Mouse (Mus musculus): ENCODE data around the gene Tspan9. TPM values are rescaled to one million over a fixed set of nuclear protein-coding genes. Genes with fewer than 3 reads are reported as not detected.

Tspan9 gene
- total RNA-seq, 2 experiments from 2014 or later, result 45.6 to 71.6 TPM

DNA sequence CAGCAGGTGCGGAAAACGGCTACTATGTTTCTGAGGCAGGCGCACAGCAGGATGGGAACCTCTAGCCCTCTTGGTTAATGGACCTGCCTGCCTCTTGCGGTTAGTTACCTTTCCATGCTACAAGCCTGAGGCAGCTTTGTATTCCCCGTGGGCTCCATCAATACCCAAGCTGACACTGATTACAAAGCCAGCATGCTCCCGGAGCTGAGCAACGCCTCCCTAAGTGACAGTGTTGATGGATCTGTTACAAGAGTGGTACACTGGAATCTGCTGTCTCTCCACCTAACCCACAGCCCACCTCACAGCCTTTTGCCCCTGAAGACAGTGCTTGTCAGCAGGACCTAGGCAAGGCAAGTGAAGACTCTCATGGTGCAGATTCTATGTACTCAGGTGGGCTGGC is 85.2 kb downstream of the Tspan9 start:
- DNase-seq, result no peak
- intact Hi-C loops (cut with DNase I; ENCODE audit: low total_unique reads), result no loop called here

- intact Hi-C loops (cut with DNase I; ENCODE audit: low total_unique reads), result no loop called here
Measured at GRCm38 (mm10) chr6:128053000-128053732, 90.2 kb downstream of the Tspan9 start.

DNA sequence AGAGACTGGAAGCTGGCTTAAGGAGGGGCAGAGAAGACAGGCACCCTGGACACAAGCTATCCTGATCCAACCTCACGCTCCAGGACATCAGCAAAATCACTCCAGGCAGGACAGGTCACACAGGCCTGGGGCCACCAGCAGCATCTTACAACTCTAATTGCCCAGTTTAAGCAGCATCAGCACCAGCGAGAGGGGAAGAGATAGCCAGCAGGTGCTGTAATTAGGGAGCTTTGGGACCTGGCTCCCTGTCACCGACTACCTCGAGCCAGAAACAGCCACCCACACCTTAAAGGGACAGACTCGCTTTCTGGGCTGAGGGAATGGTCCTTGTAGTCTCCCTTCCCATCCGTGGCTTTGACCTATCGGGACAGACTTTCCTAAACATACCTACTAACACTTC is 95.7 kb downstream of the Tspan9 start:
- DNase-seq, result no peak
- intact Hi-C loops (cut with DNase I; ENCODE audit: low total_unique reads), result no loop called here

More at GRCm38 (mm10) chr6:128053000-128053732, 90.2 kb downstream of the Tspan9 start:
- no peak for DNase-seq

- intact Hi-C loops (cut with DNase I; ENCODE audit: low total_unique reads), result no loop called here
- DNase-seq, result no peak
Measured at GRCm38 (mm10) chr6:128047239-128047638, 96.2 kb downstream of the Tspan9 start.

DNA sequence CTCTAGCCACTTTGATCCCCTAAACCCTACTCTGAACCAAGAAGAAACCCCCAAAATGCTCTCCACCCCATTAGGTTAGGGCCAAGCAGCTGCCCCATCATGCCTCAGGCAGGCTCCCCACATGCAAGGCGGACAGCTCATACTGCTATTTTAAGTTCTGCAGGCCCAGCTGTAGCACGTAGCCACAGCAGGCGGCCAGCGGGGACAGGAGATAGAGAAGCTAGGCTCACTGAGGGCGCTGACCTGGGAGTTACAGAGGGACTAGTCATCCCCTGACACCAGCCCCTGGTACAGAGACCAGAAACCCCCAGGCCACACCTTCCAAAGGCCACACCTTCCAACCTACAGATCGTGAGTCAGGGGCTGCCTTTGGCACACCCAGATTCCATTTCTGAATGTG is 96.6 kb downstream of the Tspan9 start:
- intact Hi-C loops (cut with DNase I; ENCODE audit: low total_unique reads), result no loop called here
- peak; percentile 31 for DNase-seq

GRCm38 (mm10) chr6:128044691-128045090 is 98.7 kb downstream of the Tspan9 start:
- intact Hi-C loops (cut with DNase I; ENCODE audit: low total_unique reads), result no loop called here

GRCm38 (mm10) chr6:128043486-128043885 is 99.9 kb downstream of the Tspan9 start:
- intact Hi-C loops (cut with DNase I; ENCODE audit: low total_unique reads), result no loop called here
- no peak for DNase-seq

More at GRCm38 (mm10) chr6:128044691-128045090, 98.7 kb downstream of the Tspan9 start:
- no peak for DNase-seq

- intact Hi-C loops (cut with DNase I; ENCODE audit: low total_unique reads), result no loop called here
- no peak for DNase-seq
Measured at GRCm38 (mm10) chr6:128041836-128042235, 101.6 kb downstream of the Tspan9 start.

GRCm38 (mm10) chr6:128039077-128039766 is 104.2 kb downstream of the Tspan9 start:
- no peak for DNase-seq
- intact Hi-C loops (cut with DNase I; ENCODE audit: low total_unique reads), result loop anchor here (10.0 kb wide), 1 partner anchor 106 kb away; the partner anchor contains the start of gene Tspan9

- intact Hi-C loops (cut with DNase I; ENCODE audit: low total_unique reads), result loop anchor here (10.0 kb wide), 1 partner anchor 106 kb away; the partner anchor contains the start of gene Tspan9
- no peak for DNase-seq
Measured at GRCm38 (mm10) chr6:128038568-128038967, 104.8 kb downstream of the Tspan9 start.

- no peak for DNase-seq
- intact Hi-C loops (cut with DNase I; ENCODE audit: low total_unique reads), result loop anchor here (10.0 kb wide), 1 partner anchor 108 kb away; the partner anchor contains the start of gene Tspan9
Measured at GRCm38 (mm10) chr6:128036597-128036996, 106.8 kb downstream of the Tspan9 start.

- DNase-seq, result no peak
- intact Hi-C loops (cut with DNase I; ENCODE audit: low total_unique reads), result loop anchor here (10.0 kb wide), 1 partner anchor 109 kb away; the partner anchor contains the start of gene Tspan9
Measured at GRCm38 (mm10) chr6:128035930-128036309, 107.5 kb downstream of the Tspan9 start.

GRCm38 (mm10) chr6:128035250-128035929 is 108.0 kb downstream of the Tspan9 start:
- no peak for DNase-seq
- intact Hi-C loops (cut with DNase I; ENCODE audit: low total_unique reads), result loop anchor here (10.0 kb wide), 1 partner anchor 109 kb away; the partner anchor contains the start of gene Tspan9

DNA sequence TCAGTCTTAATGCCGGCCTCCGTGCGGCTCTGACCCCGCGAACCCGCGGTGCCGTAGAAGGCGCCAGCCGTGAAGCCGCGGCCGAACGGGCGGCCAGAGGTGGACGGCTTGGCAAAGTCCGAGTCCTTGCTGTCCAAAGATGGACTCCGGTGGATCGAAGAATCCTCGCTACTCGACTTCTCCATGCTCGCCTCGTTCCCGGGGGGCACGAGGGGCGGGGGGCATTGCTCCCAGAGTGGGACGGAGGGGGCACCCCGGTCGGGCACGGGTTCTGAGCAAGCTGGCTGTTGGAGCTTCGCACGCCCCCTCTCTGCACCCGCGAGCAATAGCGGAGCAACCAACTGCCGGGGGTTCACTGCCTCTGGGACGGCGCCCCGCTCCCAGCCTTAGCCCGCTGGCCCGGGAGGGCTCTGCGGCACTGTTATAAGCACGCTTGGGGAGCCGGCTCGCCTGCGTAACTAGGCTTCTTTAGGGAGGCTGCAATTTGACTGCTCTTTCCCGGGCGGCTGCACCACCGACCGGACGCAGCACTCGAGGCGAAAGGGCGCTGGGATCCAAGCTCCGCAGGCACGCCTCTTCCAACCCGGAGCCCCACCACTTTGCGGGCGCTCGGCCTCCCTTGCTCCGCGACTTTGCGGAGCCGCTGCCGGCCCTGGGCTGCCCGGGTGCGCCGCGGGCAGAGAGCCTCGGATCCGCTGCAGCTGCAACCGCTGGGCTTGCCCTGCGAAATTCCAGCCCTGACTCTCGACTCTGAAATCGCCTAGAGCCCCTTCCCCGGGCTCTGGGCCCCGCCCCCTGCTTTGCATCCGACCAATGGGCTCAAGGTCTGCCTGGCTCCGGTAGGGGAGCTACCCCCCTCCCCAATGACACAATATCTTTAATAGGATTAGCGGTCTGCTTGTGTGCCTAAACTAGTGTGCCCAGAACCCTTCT is 108.8 kb downstream of the Tspan9 start:
- intact Hi-C loops (cut with DNase I; ENCODE audit: low total_unique reads), result loop anchor here (5.0 to 10.0 kb wide), 2 partner anchors 58 to 110 kb away; partner anchors contain the start of gene Tspan9
- DNase-seq, result peak; percentile 58

GRCm38 (mm10) chr6:128033868-128034250 is 109.5 kb downstream of the Tspan9 start:
- DNase-seq, result no peak
- intact Hi-C loops (cut with DNase I; ENCODE audit: low total_unique reads), result loop anchor here (5.0 to 10.0 kb wide), 2 partner anchors 58 to 111 kb away; partner anchors contain the start of gene Tspan9

DNA sequence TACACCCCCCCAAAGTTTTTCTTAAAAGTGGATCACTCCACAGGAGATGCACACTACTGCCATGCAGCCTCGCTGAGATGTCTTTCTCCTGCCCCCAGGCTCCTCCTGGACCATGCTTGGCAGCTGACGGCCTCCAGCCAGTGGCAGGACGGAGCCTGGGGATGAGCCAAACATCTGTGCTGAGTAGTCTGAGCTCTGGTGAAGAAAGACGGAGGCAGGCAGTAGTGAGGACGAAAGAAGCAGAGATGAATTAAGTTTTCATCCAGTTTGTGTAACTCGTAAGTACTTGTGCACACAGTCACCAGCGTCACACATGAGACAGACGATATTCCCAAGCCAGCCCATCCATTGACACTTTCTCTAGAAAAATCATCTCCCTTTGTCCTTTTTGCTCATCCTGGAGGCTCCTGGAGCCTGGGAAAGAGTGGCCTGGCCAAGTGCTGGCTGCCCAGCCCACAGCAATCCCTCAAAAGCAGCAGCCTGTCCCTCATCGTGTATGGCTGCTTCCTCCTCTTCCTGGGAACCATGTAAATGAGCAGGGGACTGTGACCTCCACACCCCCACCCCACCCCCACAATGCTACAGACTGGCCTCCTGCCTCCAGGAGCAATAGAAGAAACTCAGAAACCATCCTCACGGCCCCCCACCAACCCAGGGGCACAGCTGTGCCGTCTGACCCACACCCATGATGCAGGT is 110.1 kb downstream of the Tspan9 start:
- DNase-seq, result peak; percentile 71
- intact Hi-C loops (cut with DNase I; ENCODE audit: low total_unique reads), result loop anchor here (5.0 to 10.0 kb wide), 2 partner anchors 59 to 111 kb away; partner anchors contain the start of gene Tspan9

- intact Hi-C loops (cut with DNase I; ENCODE audit: low total_unique reads), result loop anchor here (5.0 to 10.0 kb wide), 2 partner anchors 60 to 112 kb away; partner anchors contain the start of gene Tspan9
- DNase-seq, result peak; percentile 79
Measured at GRCm38 (mm10) chr6:128032252-128033171, 110.9 kb downstream of the Tspan9 start.
